Mouse (Mus musculus) heart, embryonic 16.5 days (tissue): Measurements from ENCODE around the gene Creld1. TPM values are rescaled to one million over a fixed set of nuclear protein-coding genes. Genes with fewer than 3 reads are reported as not detected.

Source experiments
- ATAC-seq: fragments of 200-750 bp; cut with Nextera tagmentation; replicated peaks from 2 replicates; pipeline ENCODE4 v1.8.0; 2017; ENCODE audit warnings: moderate number of reproducible peaks; ENCODE audit not compliant: insufficient read depth, low FRiP score; ENCODE audit errors: extremely low read depth
- H3K27ac ChIP-seq: fragments of 300-500 bp; sonication (generic); 2 replicates; pipeline ENCODE4 v1.5.1; 2014; ENCODE audit warnings: mild to moderate bottlenecking, low read length, control low read depth, moderate library complexity
- H3K27me3 ChIP-seq: fragments of 300-500 bp; sonication (generic); 2 replicates; pipeline ENCODE4 v1.6.1; 2014; ENCODE audit warnings: low read length, mixed read lengths; ENCODE audit not compliant: control insufficient read depth, insufficient read depth
- H3K36me3 ChIP-seq: fragments of 300-500 bp; sonication (generic); 2 replicates; pipeline ENCODE4 v1.6.1; 2014; ENCODE audit not compliant: control insufficient read depth, insufficient read depth
- H3K4me1 ChIP-seq: fragments of 300-500 bp; sonication (generic); 2 replicates; pipeline ENCODE4 v1.6.1; 2014; ENCODE audit warnings: low read length, mixed read lengths; ENCODE audit not compliant: control insufficient read depth, insufficient read depth
- H3K4me2 ChIP-seq: fragments of 300-500 bp; sonication (generic); 2 replicates; pipeline ENCODE4 v1.6.1; 2014; ENCODE audit warnings: low read depth, mild to moderate bottlenecking, control low read depth, low read length
- H3K4me3 ChIP-seq: fragments of 300-500 bp; sonication (generic); 2 replicates; pipeline ENCODE4 v1.5.1; 2014; ENCODE audit warnings: mild to moderate bottlenecking, control low read depth, low read length
- H3K9ac ChIP-seq: fragments of 300-500 bp; sonication (generic); 2 replicates; pipeline ENCODE4 v1.6.1; 2014; ENCODE audit warnings: low read length, control low read depth
- H3K9me3 ChIP-seq: fragments of 300-500 bp; sonication (generic); replicated peaks from 2 replicates; pipeline ENCODE4 v1.6.1; 2016; ENCODE audit warnings: low read length; ENCODE audit not compliant: control insufficient read depth
- WGBS: fragments of 180-500 bp; shearing (Covaris S2); extraction: QIAGEN DNeasy Blood & Tissue Kit; methylation state at CpG from one replicate; pipeline ENCODE4 v1.1.7; 2014; 5-methylcytosine and 5-hydroxymethylcytosine counted together
- polyA plus RNA-seq: library from polyadenylated mRNA; unstranded; fragments of >200 nt; fragmentation: Nextera tagmentation; extraction: Ambion mirVana; gene quantifications from 2 replicates; pipeline ENCODE4 v1.2.1, GENCODE M21; 2015

The Creld1 gene
- polyA plus RNA-seq, 1 experiment from 2014 or later, result 44.8 TPM

GRCm38 (mm10) chr6:113478906-113479305 is 4.2 kb upstream of the Creld1 start:
- H3K9ac ChIP-seq, result no peak overlapping the region

GRCm38 (mm10) chr6:113480555-113481373 is 2.3 kb upstream of the Creld1 start:
- ATAC-seq, result 0 out of 2 replicates have a peak, but pooled peaks have one; percentile 2
- 0 out of 2 replicates have a peak overlapping the region, but pooled peaks have one; percentile 11 for H3K9ac ChIP-seq
- no peak overlapping the region for H3K4me3 ChIP-seq
- H3K27ac ChIP-seq, result peak overlapping the region; percentile 79
- peaks cover 23% of the 10 kb centered on the region for H3K4me1 ChIP-seq
- H3K36me3 ChIP-seq, result no peaks in the 10 kb centered on the region
- WGBS, result 47% methylated on average over 18 of the region's 18 CpGs
- no peaks in the 10 kb centered on the region for H3K27me3 ChIP-seq
- H3K4me2 ChIP-seq, result no peak overlapping the region
- no peaks in the 10 kb centered on the region for H3K9me3 ChIP-seq

More at GRCm38 (mm10) chr6:113478906-113479305, 4.2 kb upstream of the Creld1 start:
- Histone ChIP-seq H3K9me3 (no peaks in the 10 kb centered on the region), H3K4me2 (no peak overlapping the region), H3K4me1 (peaks cover 21% of the 10 kb centered on the region), H3K4me3 (no peak overlapping the region), H3K27ac (no peak overlapping the region), H3K36me3 (no peaks in the 10 kb centered on the region), H3K27me3 (no peaks in the 10 kb centered on the region)
- ATAC-seq, result no peak
- WGBS, result 82% methylated on average over 10 of the region's 10 CpGs

- Histone ChIP-seq H3K27ac (peak overlapping the region; percentile 92), H3K4me1 (peaks cover 23% of the 10 kb centered on the region), H3K27me3 (no peaks in the 10 kb centered on the region), H3K4me3 (peak overlapping the region; percentile 60), H3K9me3 (no peaks in the 10 kb centered on the region), H3K4me2 (peak overlapping the region; percentile 72), H3K36me3 (no peaks in the 10 kb centered on the region), H3K9ac (peak overlapping the region; percentile 79)
- WGBS, result under 1% methylated on average over 61 of the region's 65 CpGs
- ATAC-seq, result peak; percentile 23
These were observed 509 bp upstream of the Creld1 start for GRCm38 (mm10) chr6:113482477-113483099.

GRCm38 (mm10) chr6:113483729-113484128 is 632 bp downstream of the Creld1 start:
- ATAC-seq, result 0 out of 2 replicates have a peak, but pooled peaks have one; percentile 14
- Histone ChIP-seq H3K27me3 (no peaks in the 10 kb centered on the region), H3K27ac (peak overlapping the region; percentile 92), H3K4me1 (peaks cover 23% of the 10 kb centered on the region), H3K9me3 (no peaks in the 10 kb centered on the region), H3K9ac (peak overlapping the region; percentile 83), H3K36me3 (peaks cover 3% of the 10 kb centered on the region; the same call in 1 of the 2 replicates), H3K4me2 (peak overlapping the region; percentile 72), H3K4me3 (peak overlapping the region; percentile 60)
- WGBS, result 9% methylated on average over 10 of the region's 10 CpGs

GRCm38 (mm10) chr6:113487125-113487576 is 4.1 kb downstream of the Creld1 start:
- Histone ChIP-seq H3K4me1 (peaks cover 3% of the 10 kb centered on the region), H3K36me3 (peaks cover 7% of the 10 kb centered on the region), H3K9ac (no peak overlapping the region), H3K4me2 (no peak overlapping the region), H3K27me3 (no peaks in the 10 kb centered on the region), H3K27ac (no peak overlapping the region), H3K4me3 (no peak overlapping the region), H3K9me3 (no peaks in the 10 kb centered on the region)
- 61% methylated on average over 7 of the region's 7 CpGs for WGBS
- no peak for ATAC-seq

GRCm38 (mm10) chr6:113489410-113489809 is 6.3 kb downstream of the Creld1 start:
- ATAC-seq, result no peak
- Histone ChIP-seq H3K27me3 (no peaks in the 10 kb centered on the region), H3K4me1 (no peaks in the 10 kb centered on the region; the same call in 1 of the 2 replicates), H3K4me2 (no peak overlapping the region), H3K27ac (no peak overlapping the region), H3K36me3 (peaks cover 7% of the 10 kb centered on the region), H3K9ac (no peak overlapping the region), H3K4me3 (no peak overlapping the region), H3K9me3 (no peaks in the 10 kb centered on the region)
- WGBS, result 93% methylated on average over 14 of the region's 14 CpGs

GRCm38 (mm10) chr6:113492101-113492864 is 9.2 kb downstream of the Creld1 start:
- Histone ChIP-seq H3K4me1 (peaks cover 10% of the 10 kb centered on the region), H3K9ac (no peak overlapping the region), H3K27me3 (peaks cover 7% of the 10 kb centered on the region), H3K36me3 (peaks cover 7% of the 10 kb centered on the region), H3K4me3 (no peak overlapping the region), H3K4me2 (no peak overlapping the region), H3K27ac (no peak overlapping the region), H3K9me3 (no peaks in the 10 kb centered on the region)
- WGBS, result 68% methylated on average over 24 of the region's 24 CpGs
- ATAC-seq, result no peak

GRCm38 (mm10) chr6:113494258-113494788 is 11.2 kb downstream of the Creld1 start:
- Histone ChIP-seq H3K4me3 (peak overlapping the region; percentile 56), H3K36me3 (peaks cover 4% of the 10 kb centered on the region), H3K9ac (peak overlapping the region; percentile 73), H3K4me1 (peaks cover 10% of the 10 kb centered on the region), H3K27ac (peak overlapping the region; percentile 43; the same call in 1 of the 2 replicates), H3K4me2 (peak overlapping the region; percentile 86), H3K9me3 (no peaks in the 10 kb centered on the region), H3K27me3 (peaks cover 7% of the 10 kb centered on the region)
- WGBS, result under 1% methylated on average over 54 of the region's 54 CpGs
- ATAC-seq, result peak; percentile 83
